Mouse (Mus musculus) bone marrow, adult 2 months (tissue): ENCODE data around the gene Efna1. TPM values are rescaled to one million over a fixed set of nuclear protein-coding genes. Genes with fewer than 3 reads are reported as not detected.

Experiments
- H3K27ac ChIP-seq: fragments of 200-500 bp; 2 replicates; pipeline ENCODE4 v1.5.1; 2012; ENCODE audit warnings: low read depth, mild to moderate bottlenecking, control low read depth, inconsistent platforms, low read length; ENCODE audit not compliant: control insufficient read depth, poor library complexity, insufficient read depth
- H3K4me1 ChIP-seq: fragments of 200-500 bp; 2 replicates; pipeline ENCODE4 v1.6.1; 2011; ENCODE audit warnings: low read length; ENCODE audit not compliant: control insufficient read depth, insufficient read depth
- H3K4me3 ChIP-seq: fragments of 200-500 bp; replicated peaks from 2 replicates; pipeline ENCODE3; 2011; ENCODE audit warnings: mild to moderate bottlenecking, low read depth, low read length, control low read depth; ENCODE audit not compliant: control insufficient read depth
- CTCF ChIP-seq: fragments of 200-500 bp; IDR thresholded peaks from 2 replicates; pipeline ENCODE4 v1.5.1; 2011; ENCODE audit warnings: low read length, control low read depth; ENCODE audit not compliant: control insufficient read depth, insufficient read depth
- POLR2A ChIP-seq: fragments of 200-500 bp; IDR thresholded peaks from 2 replicates; pipeline ENCODE4 v1.6.1; 2011; ENCODE audit warnings: low read depth, mild to moderate bottlenecking, control low read depth, low read length, borderline replicate concordance; ENCODE audit not compliant: control insufficient read depth
- WGBS: fragments of 180-500 bp; shearing (Covaris S2); methylation state at CpG from one replicate; pipeline ENCODE4 v1.1.7; 2018; 5-methylcytosine and 5-hydroxymethylcytosine counted together
- polyA plus RNA-seq: library from polyadenylated mRNA; stranded (reverse); fragments of >200 nt; gene quantifications from 2 replicates; pipeline ENCODE4 v1.2.4, GENCODE M21; 2011; ENCODE audit warnings: low replicate concordance; ENCODE audit not compliant: missing spikeins, insufficient read depth, insufficient read length

The Efna1 gene
- polyA plus RNA-seq, 1 experiment = 2.0 TPM

DNA sequence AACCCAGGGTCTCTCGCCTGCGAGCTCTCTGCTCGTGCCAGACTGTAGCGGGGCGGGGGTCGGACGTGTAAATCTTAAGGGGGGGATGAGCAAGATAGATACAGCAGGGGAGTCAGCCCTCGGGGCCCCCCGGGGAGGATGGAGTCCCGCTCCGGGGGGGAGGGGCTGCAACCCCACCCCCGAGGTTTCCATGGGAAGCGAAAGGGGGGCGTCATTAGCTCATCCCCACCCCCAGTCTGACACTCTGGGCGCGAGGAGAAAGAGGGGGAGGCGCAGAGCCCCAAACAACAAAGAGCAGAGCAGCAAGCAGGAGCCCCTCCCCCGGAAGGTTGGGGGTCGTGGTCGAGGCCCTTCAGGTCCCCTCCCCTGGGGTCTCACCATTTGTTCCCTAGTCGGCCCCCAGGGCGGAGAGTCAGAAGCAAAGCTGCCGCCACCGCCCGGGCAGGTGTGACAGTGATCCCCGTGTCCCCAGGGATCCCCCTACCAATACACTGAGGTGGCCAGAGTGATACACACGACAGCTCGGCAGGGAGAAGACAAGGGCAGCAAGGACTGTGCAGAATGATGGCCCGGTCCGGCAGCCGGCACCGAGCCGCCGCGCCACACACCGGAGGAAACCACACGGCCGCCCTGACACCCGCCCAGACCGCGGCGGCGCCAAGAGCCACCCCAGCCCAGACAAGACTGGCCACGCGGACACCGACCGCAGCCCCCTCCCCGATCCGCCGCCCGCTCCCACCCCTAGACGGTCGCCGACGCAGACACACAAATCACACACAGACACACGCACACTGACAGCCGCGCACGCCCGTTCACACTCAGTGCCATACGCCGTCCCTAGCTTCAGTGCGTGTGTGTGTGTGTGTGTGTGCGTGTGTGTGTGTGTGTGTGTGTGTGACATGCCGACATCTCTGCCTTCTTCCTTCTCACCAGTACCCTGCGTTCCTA, 40.5 kb upstream of the Efna1 start:
- H3K4me3 ChIP-seq = no peak overlapping the region
- H3K27ac ChIP-seq = no peak overlapping the region
- no peak for TF ChIP-seq CTCF
- WGBS = 2% methylated on average over 66 of the region's 66 CpGs
- peaks cover 3% of the 10 kb centered on the region for H3K4me1 ChIP-seq

DNA sequence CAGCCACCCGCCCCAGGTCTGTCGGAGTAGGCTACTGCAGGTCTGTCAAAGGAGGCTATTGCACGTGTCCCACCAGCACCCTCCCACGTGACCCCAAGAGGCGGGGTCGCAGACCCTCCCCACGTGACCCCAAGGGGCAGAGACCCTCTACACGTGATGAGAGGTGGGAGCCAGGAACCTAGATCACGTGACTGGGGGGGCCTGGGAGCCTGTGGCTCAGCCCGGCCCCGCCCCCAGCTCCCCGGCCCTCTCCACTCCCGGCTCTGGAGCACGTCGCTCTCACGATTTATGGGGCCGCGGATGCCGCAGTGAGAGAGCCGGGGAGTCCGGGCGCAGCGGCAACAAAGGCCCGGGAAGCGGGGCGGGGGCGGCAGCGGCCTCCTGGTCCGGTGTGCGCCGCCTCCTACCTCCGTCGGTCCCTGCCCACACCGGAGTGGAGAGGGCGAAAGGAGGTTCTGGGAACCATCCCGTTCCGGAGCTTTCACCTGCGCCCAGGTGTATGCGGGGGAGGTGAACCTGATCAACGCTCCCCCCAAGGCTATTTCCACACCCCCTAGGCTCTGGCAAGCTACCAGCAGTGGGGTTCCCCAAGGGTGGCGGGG, 39.7 kb upstream of the Efna1 start:
- H3K27ac ChIP-seq = no peak overlapping the region
- no peak for TF ChIP-seq CTCF
- no peak for TF ChIP-seq POLR2A
- H3K4me1 ChIP-seq = peaks cover 3% of the 10 kb centered on the region
- H3K4me3 ChIP-seq = no peak overlapping the region
- under 1% methylated on average over 40 of the region's 41 CpGs for WGBS

DNA sequence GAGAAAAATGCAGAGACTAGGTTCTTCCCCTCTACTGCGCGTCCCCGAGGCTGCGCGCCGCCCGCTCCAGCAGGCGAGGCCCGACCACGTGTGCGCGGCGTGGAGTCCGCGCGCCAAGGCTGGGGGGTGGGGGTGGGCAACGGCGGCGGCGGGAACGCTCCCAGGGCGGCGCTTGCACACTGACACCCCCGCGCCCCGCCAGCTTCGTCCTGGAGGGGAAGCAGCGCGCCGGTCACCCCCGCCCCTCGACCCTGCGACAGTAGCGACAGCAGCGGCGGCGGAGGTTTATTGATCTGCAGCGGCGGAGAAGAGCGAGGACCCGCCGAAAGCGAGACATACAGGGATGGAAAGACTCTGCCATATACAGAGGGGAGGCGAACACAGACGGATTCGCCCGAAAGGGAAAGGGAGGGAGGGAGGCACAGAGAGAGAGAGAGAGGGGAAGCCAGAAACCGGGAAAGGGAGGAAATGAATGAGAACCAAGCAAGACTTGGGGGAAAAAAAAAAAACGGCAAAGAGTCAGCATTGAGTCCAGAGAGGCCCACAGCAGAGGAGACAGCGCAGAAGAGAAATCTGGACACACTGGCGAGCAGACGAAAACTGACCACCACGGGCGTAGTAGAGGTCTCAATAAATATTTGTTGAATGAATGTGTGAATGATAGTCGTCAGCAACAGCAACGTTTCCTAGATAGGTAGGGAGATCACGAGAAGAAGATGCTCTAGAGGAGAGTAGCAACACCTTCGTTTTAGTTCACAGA, 38.8 kb upstream of the Efna1 start:
- Histone ChIP-seq H3K4me1 (peaks cover 3% of the 10 kb centered on the region), H3K27ac (no peak overlapping the region), H3K4me3 (no peak overlapping the region)
- 3% methylated on average over 57 of the region's 58 CpGs for WGBS
- TF ChIP-seq CTCF (no peak), POLR2A (no peak)

DNA sequence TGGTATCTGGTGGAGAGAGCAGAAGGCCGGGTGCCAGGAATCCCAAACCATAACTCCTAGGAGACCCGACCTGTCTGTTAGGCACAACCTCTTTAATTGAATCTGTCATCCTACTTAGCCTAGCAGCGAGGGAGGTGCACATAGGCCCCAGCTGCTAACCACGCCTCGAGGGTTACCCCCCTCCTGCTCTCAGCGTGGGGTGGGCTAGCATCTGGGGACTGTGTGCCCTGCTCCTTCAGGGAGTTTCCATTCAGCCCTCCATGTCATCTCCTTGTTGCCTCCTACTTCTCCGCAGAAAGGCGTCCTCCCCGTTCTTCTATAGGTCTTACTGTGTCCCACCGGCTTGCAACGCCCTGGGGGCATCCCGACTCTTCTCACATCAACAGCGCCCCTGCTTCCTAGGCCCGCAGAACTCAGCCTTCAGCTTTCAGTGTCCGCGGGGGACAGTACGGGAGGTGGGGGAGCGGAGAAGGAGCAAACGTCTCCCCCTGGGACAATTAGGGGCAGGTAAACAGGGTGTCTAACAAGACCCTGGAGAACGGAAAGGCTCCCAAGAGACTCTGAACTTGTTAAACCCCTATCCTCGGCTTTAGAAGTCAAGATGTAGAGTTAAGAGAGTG, 38.1 kb upstream of the Efna1 start:
- no peak for TF ChIP-seq CTCF
- no peak for TF ChIP-seq POLR2A
- 28% methylated on average over 21 of the region's 21 CpGs for WGBS
- H3K4me3 ChIP-seq = no peak overlapping the region
- peaks cover 3% of the 10 kb centered on the region for H3K4me1 ChIP-seq
- no peak overlapping the region; the same call in 1 of the 2 replicates for H3K27ac ChIP-seq

DNA sequence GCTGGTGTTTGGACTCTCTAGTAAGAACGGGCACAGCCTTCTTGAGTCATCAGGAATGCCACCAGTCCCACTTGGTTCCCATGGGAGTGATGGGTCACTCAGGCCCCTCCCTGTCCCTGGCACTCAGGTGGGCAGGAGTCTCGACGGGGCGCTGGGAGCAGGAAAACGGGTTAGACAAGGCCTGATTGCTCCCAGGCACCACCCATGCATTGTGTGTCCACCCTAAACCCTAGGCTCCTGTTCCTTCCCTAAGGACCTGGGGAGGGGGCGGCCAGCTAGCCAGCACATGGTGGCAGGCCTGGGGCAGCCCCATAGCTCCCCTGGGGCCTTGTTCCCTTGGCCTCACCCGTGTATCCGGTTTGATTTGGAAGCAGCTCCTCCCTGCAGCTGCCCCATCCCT, 37.4 kb upstream of the Efna1 start:
- WGBS = 77% methylated on average over 8 of the region's 8 CpGs
- Histone ChIP-seq H3K27ac (no peak overlapping the region), H3K4me1 (peaks cover 3% of the 10 kb centered on the region), H3K4me3 (no peak overlapping the region)
- no peak for TF ChIP-seq CTCF
- TF ChIP-seq POLR2A = no peak

DNA sequence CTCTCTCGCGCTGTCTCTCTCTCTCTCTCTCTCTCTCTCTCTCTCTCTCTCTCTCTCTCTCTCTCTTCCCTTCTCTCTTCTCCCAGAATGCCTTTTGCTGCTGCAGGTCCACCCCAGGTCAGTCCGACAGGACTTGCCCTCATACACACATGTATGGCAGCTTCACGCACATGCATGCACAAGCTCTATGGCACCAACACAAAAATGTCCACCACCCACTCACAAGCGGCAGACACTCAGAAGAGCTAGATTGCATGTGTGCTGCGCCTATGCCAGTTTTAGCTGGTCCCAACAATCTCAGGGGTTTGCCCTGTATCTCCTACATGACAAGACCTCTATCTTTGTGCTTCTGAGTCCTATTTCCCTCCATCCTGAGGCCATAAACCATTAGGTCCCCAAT, 36.3 kb upstream of the Efna1 start:
- peaks cover under 1% of the 10 kb centered on the region for H3K4me1 ChIP-seq
- WGBS = 74% methylated on average over 6 of the region's 6 CpGs

DNA sequence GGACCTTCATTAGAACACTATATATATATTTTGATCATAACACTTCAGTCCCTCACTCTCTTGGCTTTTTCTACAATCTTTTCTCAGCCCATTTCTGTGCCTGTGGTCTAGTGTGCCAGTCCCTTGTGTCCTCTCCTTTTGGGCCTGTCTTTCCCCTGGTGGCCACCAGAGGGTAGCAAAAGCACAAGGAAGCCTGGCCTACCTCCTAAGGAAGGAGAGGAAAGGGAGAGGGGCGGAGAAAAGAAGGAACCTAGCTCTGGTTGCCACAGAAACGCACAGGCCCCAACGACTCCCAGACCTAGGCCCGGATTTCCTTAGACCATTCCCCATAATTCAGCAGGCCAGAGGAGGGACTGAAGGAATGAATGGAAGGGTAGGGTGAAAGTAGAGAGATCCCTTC, 35.9 kb upstream of the Efna1 start:
- WGBS = 0% methylated on average over 4 of the region's 4 CpGs
- H3K27ac ChIP-seq = no peak overlapping the region
- no peak overlapping the region for H3K4me3 ChIP-seq
- H3K4me1 ChIP-seq = no peaks in the 10 kb centered on the region; the same call in 1 of the 2 replicates
- peak; percentile 94 for TF ChIP-seq CTCF
- no peak for TF ChIP-seq POLR2A

More for the DNA sequence above, 36.3 kb upstream of the Efna1 start:
- no peak for TF ChIP-seq CTCF
- TF ChIP-seq POLR2A = no peak
- Histone ChIP-seq H3K27ac (no peak overlapping the region), H3K4me3 (no peak overlapping the region)
